Mouse (Mus musculus) cerebellum, adult 11-12 months (tissue): ENCODE results near the gene Cfap77.

Experiments used
- DNase-seq: peaks from one replicate; pipeline ENCODE4 v3.0.0; 2022

Gene Cfap77

DNA sequence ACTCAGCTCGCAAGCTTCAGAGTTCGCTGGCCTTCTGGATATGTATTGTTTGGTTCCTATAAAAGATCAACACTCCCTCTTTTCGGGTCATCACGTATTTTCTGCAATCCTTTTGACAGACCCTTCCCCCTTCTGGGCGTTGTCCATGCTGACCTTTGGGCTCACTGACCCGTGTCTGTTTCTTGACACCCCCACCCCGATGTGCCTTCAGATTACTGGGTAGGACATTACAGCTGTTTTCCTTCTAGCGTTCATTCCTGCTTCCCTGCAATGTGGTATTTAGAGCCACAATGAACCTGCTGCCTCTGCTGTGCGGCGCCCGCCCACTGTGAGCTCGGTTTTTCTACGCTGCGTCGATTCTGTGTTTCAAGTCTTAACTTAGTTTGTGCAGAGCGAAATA lies 8.7 kb downstream of the Cfap77 start:
- DNase-seq: no peak

GRCm38 (mm10) chr2:29042124-29042523 lies 12.7 kb downstream of the Cfap77 start:
- no peak for DNase-seq

- no peak for DNase-seq
These were observed 13.4 kb downstream of the Cfap77 start for GRCm38 (mm10) chr2:29041477-29041768.

DNA sequence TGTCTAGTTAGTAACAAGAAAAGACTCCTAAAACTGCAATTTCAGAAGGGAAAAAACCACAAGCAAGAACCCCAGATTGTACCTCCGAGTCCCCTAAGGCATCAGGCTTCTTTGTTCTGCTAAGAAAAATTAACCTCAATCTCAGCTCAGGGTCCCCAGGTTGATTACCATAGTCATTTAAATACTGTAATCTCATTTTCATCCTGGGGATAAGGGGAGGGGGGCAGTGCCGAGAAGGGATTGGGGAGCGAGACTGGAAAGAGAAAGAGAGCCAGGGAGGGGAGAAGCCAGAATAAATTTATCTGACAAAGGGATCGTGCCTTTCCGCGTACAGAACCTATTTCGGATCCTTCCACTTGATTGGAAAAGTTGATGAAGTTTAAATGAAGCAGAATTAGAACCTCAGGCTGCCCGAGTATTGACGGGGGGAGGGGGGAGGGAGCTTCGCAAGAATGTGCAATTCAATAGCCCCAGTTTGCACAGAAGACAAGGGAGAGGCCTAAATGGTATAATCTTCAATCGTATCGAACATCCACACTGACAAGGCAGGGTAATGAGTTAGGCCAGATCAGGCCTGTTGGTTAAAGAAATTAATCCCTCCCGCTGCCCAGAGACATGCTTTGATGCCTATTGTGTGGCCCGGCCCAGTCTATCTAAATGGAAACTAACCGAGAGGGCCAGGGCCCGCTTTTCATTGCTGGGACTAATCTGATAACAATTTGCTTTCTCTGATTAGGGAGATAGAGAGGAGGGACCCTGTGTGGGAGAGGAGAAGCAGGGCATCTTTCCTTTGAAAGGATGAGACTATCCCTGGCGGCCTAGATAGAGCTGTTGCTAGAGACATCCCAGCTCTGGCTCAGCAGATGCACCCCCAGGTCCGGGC lies 14.0 kb downstream of the Cfap77 start:
- no peak for DNase-seq

DNA sequence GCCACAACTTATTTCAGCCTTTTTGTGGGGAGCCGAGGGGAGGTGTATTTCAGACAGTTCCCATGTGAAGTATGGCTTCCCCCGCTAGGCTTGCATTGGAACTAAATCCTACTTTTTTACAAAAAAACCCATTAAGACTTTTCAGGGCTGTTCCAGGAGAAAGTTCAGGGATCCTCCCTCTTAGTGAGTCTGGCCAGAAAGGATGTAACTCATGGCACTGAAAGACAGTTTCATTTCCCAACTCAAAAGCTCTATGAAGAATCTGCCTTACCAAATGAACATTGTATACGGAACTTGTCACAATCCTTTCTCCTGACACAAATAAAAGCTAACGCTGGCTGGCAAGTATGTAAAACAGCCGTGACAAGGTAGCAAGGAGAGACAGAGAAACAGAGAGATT lies 15.1 kb downstream of the Cfap77 start:
- no peak for DNase-seq

- DNase-seq: no peak
These were observed 19.2 kb downstream of the Cfap77 start for GRCm38 (mm10) chr2:29035698-29036097.

DNA sequence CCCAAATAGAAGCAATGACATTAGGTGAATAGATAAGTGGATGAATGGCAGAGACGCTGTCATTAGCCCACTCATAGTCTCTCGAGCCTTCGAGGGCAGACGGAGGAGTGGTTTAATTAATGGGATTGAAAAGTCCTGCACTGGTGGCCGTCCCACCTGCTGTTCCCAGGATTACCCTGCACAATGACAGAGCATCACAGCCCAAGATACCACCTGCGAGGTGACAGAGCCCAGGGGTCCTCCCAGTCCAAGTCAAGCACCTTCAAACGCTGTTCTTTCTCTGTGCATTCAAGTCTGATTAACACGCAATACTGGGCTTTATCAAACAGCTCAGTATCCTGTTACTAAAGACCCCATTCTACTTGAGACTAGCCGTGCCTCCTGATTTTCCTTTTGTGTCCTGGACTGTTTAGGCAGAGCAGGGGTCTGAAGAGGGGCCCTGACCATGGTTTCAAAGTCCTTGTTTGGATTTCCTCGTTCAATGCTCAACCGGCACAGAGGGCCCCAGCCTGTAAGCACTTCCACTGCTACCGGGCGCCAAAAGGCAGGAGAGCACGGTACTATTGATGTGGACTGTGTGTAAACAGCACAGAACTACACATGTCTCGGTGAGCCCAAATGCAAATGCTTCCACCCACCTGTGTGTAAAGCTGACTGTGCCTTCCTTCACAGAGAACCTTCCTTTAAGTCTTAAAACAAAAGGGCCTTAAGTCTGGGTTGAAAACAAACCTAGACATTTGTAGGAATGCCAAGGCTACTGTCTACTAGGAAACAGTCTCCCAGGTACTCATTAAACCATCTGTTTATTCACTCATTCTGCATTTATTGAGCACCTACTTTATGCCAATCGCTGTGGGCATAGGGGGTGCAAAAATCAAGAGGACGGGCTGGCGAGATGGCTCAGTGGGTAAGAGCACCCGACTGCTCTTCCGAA lies 20.1 kb downstream of the Cfap77 start:
- DNase-seq: no peak

- no peak for DNase-seq
These were observed 22.9 kb downstream of the Cfap77 start for GRCm38 (mm10) chr2:29031951-29032350.

DNA sequence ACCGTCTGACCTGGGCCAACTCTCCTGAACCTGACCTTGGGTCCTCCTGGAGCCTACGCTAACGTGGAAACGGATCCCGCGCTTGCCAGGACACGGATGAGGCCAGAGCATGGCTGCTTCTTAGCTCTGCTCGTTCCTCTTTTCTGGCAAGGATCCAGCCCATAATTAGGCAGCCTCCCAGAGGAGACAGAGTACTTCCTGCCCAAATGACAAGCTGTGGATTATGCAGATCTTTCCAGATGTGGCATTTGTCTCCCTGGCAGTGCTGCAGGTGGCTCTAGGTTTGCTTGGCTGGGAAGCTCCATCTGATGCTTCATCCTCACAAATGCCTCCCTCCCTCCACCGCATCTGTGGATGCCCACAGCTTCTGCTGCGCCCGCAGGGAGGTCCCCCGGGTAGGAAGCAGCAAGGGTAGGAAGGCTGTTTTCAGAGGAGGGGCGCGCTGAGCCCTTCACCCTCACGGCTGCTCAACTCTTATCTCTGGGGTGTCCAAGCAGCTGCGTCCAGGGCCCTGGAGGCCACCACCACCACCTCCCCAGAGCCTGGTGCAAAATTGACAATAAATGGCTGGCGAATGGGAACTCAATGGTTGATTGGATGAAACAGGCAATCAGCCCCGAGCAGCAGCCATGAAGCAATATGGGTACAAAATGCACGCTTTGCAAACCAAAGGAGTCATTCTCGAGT lies 24.7 kb downstream of the Cfap77 start:
- DNase-seq: no peak

DNA sequence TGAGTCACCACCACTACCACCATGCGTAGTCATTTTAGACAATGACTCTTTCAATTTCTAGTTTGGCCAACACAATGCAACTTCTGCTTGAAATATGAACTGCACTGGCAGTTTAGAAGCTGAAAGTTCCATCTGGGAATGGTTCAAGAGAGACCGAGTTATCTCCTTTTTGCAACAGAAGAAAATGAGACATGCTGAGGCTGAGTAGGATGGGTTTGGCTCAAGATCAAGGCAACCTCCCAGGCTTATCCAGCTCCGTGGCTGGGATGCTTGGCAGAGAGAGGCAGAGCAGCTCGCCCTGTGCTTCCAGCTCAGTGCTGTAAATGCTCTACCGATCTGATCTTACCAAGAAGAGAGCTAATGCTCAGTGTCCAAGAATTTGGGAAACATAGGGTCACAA lies 29.6 kb downstream of the Cfap77 start:
- no peak for DNase-seq

- DNase-seq: no peak
These were observed 31.9 kb downstream of the Cfap77 start for GRCm38 (mm10) chr2:29023001-29023400.

DNA sequence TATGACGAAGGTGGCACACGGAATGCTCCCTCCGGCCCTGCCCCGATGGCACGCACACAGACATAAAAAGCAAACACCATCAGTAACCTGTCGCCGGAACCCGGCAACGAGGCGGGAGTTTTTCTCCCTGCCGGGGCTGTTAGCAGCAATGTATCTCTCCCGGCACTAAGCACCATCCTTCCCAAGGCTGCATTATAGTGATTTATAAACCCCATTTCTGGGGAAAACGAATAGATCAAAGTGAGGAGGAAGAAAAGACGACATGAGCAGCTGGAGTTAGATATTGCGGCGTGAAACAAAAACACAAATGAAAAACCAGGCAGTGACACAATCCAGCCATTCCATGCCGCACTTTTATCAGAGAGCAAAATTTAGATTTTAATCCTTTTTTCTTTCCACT lies 33.8 kb downstream of the Cfap77 start:
- no peak for DNase-seq

GRCm38 (mm10) chr2:29018680-29019079 lies 36.2 kb downstream of the Cfap77 start:
- DNase-seq: no peak

GRCm38 (mm10) chr2:29016599-29017587 lies 38.0 kb downstream of the Cfap77 start:
- DNase-seq: no peak

- no peak for DNase-seq
These were observed 42.3 kb downstream of the Cfap77 start for GRCm38 (mm10) chr2:29012523-29012922.

- DNase-seq: no peak
These were observed 47.2 kb downstream of the Cfap77 start for GRCm38 (mm10) chr2:29007656-29008055.

- no peak for DNase-seq
These were observed 48.3 kb downstream of the Cfap77 start for GRCm38 (mm10) chr2:29006455-29007034.

DNA sequence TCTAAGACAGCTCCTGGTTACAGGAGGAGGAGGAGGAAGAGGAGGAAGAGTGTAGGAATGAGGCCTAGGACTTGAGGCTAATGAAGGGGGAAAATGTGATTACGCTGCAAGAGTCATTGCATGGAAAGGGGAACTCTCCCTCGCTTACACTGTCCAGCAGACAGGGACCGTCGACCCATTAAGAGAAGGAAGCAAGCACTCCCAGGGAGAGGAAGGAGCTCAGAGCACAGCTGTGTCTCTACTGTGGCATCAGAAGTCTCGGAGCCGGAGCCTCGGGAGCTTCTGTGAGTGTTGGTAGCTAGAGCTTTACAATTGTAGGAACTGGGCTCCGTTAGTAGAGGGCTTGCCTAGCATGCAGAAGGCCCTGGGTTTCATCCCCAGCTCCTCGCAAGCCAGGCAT lies 50.8 kb downstream of the Cfap77 start:
- DNase-seq: no peak

DNA sequence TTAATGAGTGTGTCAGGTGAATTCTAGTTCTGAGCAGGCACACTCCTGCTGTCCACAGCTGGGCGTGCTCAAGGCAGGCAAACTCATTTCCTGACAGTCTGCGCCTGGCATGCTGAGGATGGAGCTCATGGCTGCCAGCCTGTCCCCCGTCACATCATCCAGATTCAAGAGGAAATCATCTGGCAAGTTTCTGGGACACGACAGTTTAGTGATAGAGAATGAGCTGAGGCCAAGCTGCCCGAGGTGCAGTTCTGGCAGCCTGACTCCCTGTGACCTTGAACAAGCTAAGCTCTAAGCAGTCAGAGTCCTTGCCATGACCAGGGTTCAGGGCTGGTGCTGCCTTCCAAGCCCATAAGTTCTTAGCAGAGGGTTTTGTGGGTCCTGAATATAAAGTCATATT lies 56.6 kb downstream of the Cfap77 start:
- no peak for DNase-seq

- DNase-seq: no peak
These were observed 57.6 kb downstream of the Cfap77 start for GRCm38 (mm10) chr2:28997161-28997834.

- no peak for DNase-seq
These were observed 59.4 kb downstream of the Cfap77 start for GRCm38 (mm10) chr2:28995436-28995835.
